Mouse (Mus musculus) liver, adult 2 months (tissue): ENCODE results near the gene Lias. TPM values are rescaled to one million over a fixed set of nuclear protein-coding genes. Genes with fewer than 3 reads are reported as not detected.

Source experiments
- DNase-seq: peaks from one replicate; pipeline ENCODE4 v3.0.0-alpha.2; 2011; ENCODE audit warnings: low read depth, low spot score; ENCODE audit errors: extremely low read depth
- H3K27ac ChIP-seq: fragments of 200-500 bp; replicated peaks from 2 replicates; pipeline ENCODE4 v1.5.1; 2012; ENCODE audit warnings: low read depth, mild to moderate bottlenecking, control low read depth, inconsistent platforms, low read length; ENCODE audit not compliant: insufficient read depth
- H3K27me3 ChIP-seq: fragments of 200-500 bp; 2 replicates; pipeline ENCODE4 v1.6.1; 2012; ENCODE audit warnings: mild to moderate bottlenecking, moderate library complexity, low read length, inconsistent platforms; ENCODE audit not compliant: control insufficient read depth, insufficient read depth
- H3K36me3 ChIP-seq: fragments of 200-500 bp; 2 replicates; pipeline ENCODE4 v1.6.1; 2012; ENCODE audit warnings: low read length, inconsistent platforms; ENCODE audit not compliant: control insufficient read depth, insufficient read depth
- H3K4me1 ChIP-seq: fragments of 200-500 bp; 2 replicates; pipeline ENCODE4 v1.6.1; 2011; ENCODE audit warnings: low read length; ENCODE audit not compliant: control insufficient read depth, insufficient read depth
- H3K4me3 ChIP-seq: fragments of 200-500 bp; 2 replicates; pipeline ENCODE4 v1.5.1; 2011; ENCODE audit warnings: low read depth, mild to moderate bottlenecking, control low read depth, low read length, moderate library complexity; ENCODE audit not compliant: insufficient read depth
- H3K79me2 ChIP-seq: fragments of 200-500 bp; 2 replicates; pipeline ENCODE4 v1.6.1; 2012; ENCODE audit warnings: inconsistent platforms, mild to moderate bottlenecking, low read length, moderate library complexity; ENCODE audit not compliant: control insufficient read depth, insufficient read depth
- H3K9ac ChIP-seq: fragments of 200-500 bp; 2 replicates; pipeline ENCODE4 v1.6.1; 2012; ENCODE audit warnings: low read depth, mild to moderate bottlenecking, control low read depth, inconsistent platforms, low read length
- CTCF ChIP-seq: fragments of 200-500 bp; IDR thresholded peaks from 2 replicates; pipeline ENCODE4 v1.5.1; 2011; ENCODE audit warnings: low read depth, low read length, control low read depth
- POLR2A ChIP-seq: fragments of 200-500 bp; IDR thresholded peaks from 2 replicates; pipeline ENCODE4 v1.6.1; 2011; ENCODE audit warnings: low read length, control low read depth; ENCODE audit not compliant: insufficient read depth; ENCODE audit errors: extremely low read depth
- WGBS: fragments of 180-500 bp; shearing (Covaris S2); methylation state at CpG from one replicate; pipeline ENCODE4 v1.1.7; 2018; 5-methylcytosine and 5-hydroxymethylcytosine counted together
- polyA plus RNA-seq: library from polyadenylated mRNA; depleted of rRNA; stranded (reverse); fragments of >200 nt; gene quantifications from 2 replicates; pipeline ENCODE4 v1.2.3, GENCODE M21; 2012
- total RNA-seq: library from RNA; depleted of rRNA; stranded (reverse); fragments of >200 nt; gene quantifications from 2 replicates; pipeline ENCODE4 v1.2.3, GENCODE M21; 2014

Lias gene
- total and polyA plus RNA-seq, 2 experiments, result 11.1 to 30.8 TPM

- no peaks in the 10 kb centered on the region for H3K27me3 ChIP-seq
- no peak for DNase-seq
- H3K9ac ChIP-seq, result no peak overlapping the region
- no peak overlapping the region for H3K27ac ChIP-seq
- no peaks in the 10 kb centered on the region; the same call in 1 of the 2 replicates for H3K4me1 ChIP-seq
- no peak overlapping the region for H3K4me3 ChIP-seq
- peaks cover 18% of the 10 kb centered on the region for H3K36me3 ChIP-seq
- WGBS, result 53% methylated on average over 3 of the region's 6 CpGs
- no peak for TF ChIP-seq CTCF
- TF ChIP-seq POLR2A, result no peak
- H3K79me2 ChIP-seq, result no peaks in the 10 kb centered on the region
Measured at GRCm38 (mm10) chr5:65444981-65445380, 53.7 kb downstream of the Lias start.

- no peak overlapping the region for H3K4me3 ChIP-seq
- no peaks in the 10 kb centered on the region; the same call in 1 of the 2 replicates for H3K4me1 ChIP-seq
- no peaks in the 10 kb centered on the region for H3K27me3 ChIP-seq
- peak; percentile 84 for DNase-seq
- no peak overlapping the region for H3K27ac ChIP-seq
- 25% methylated on average over 2 of the region's 2 CpGs for WGBS
- peaks cover 27% of the 10 kb centered on the region for H3K36me3 ChIP-seq
- H3K9ac ChIP-seq, result no peak overlapping the region
- H3K79me2 ChIP-seq, result no peaks in the 10 kb centered on the region
- TF ChIP-seq CTCF, result no peak
Measured at GRCm38 (mm10) chr5:65446756-65447155, 55.5 kb downstream of the Lias start.

- no peaks in the 10 kb centered on the region for H3K79me2 ChIP-seq
- H3K27me3 ChIP-seq, result no peaks in the 10 kb centered on the region
- H3K4me3 ChIP-seq, result no peak overlapping the region
- H3K4me1 ChIP-seq, result no peaks in the 10 kb centered on the region; the same call in 1 of the 2 replicates
- H3K27ac ChIP-seq, result no peak overlapping the region
- H3K36me3 ChIP-seq, result peaks cover 27% of the 10 kb centered on the region
- 69% methylated on average over 2 of the region's 2 CpGs for WGBS
- TF ChIP-seq CTCF, result no peak
- TF ChIP-seq POLR2A, result no peak
- DNase-seq, result peak; percentile 53
- no peak overlapping the region for H3K9ac ChIP-seq
Measured at GRCm38 (mm10) chr5:65447826-65448225, 56.5 kb downstream of the Lias start.

- Histone ChIP-seq H3K4me1 (no peaks in the 10 kb centered on the region; the same call in 1 of the 2 replicates), H3K27me3 (no peaks in the 10 kb centered on the region), H3K9ac (no peak overlapping the region), H3K36me3 (peaks cover 27% of the 10 kb centered on the region), H3K27ac (peak overlapping the region; percentile 72), H3K4me3 (no peak overlapping the region), H3K79me2 (no peaks in the 10 kb centered on the region)
- peak; percentile 93 for DNase-seq
- no peak for TF ChIP-seq POLR2A
- TF ChIP-seq CTCF, result no peak
- WGBS, result 26% methylated on average over 4 of the region's 4 CpGs
Measured at GRCm38 (mm10) chr5:65448941-65449340, 57.6 kb downstream of the Lias start.

- Histone ChIP-seq H3K9ac (no peak overlapping the region), H3K27me3 (no peaks in the 10 kb centered on the region), H3K4me3 (no peak overlapping the region), H3K27ac (no peak overlapping the region), H3K36me3 (peaks cover 24% of the 10 kb centered on the region), H3K4me1 (no peaks in the 10 kb centered on the region), H3K79me2 (no peaks in the 10 kb centered on the region)
- DNase-seq, result peak; percentile 65
- TF ChIP-seq POLR2A (no peak), CTCF (no peak)
- WGBS, result 42% methylated on average over 5 of the region's 5 CpGs
Measured at GRCm38 (mm10) chr5:65454771-65455170, 63.5 kb downstream of the Lias start.

- Histone ChIP-seq H3K36me3 (peaks cover 13% of the 10 kb centered on the region; the same call in 1 of the 2 replicates), H3K27me3 (no peaks in the 10 kb centered on the region), H3K4me1 (no peaks in the 10 kb centered on the region), H3K4me3 (no peak overlapping the region), H3K27ac (no peak overlapping the region), H3K9ac (no peak overlapping the region), H3K79me2 (no peaks in the 10 kb centered on the region)
- WGBS, result 91% methylated on average over 7 of the region's 7 CpGs
- DNase-seq, result no peak
- TF ChIP-seq CTCF (no peak), POLR2A (no peak)
Measured at GRCm38 (mm10) chr5:65457086-65457827, 66.0 kb downstream of the Lias start.
